Mouse (Mus musculus): ENCODE results near the gene Foxf1.

The Foxf1 gene

DNA sequence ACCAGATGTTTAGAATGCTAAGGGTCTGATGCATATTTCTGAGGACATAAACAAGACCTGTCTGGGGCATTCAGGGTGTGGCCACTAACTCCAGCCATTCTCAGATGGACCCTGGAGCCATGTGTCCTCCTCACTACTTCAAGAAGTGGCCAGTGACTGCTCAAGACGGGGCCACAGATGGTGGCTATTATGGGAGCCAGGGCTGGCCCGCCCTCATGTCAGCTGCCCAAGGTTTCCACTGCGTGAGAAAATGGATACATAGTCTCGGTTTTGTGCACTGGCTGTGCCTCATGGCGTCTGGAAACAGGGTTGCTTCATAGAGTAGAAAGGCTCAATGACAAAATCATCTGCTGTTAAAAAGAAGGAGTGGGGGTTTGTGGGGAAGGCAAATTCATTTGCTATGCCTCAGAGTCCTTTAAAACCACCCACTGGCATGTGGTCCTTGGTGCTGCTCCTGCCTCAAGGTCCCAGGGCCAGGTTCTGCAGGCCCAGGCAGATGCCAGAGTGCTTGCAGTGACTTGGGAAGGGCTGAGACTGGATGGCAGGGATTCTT, 48.9 kb downstream of the Foxf1 start:
- DNase-seq = no peak

DNA sequence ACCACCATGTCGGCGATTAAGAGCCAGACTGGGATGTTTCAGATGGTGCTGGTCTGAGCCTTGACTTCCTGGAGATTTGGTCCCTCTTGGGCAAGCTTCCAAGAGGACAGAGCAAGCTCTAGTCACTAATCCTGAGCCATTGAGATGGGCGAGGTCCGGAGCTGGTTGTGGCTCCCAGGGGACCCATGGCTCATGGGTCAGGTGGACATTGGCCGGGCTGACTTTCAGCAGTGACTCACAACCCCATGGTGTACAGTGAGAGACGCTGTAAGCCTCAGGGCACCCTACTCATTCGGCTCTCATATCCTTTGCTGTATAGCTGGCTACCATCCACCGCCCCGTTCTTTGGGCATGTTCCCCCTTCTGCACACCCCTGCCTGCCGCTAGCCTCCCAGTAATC, 49.9 kb downstream of the Foxf1 start:
- DNase-seq = no peak

DNA sequence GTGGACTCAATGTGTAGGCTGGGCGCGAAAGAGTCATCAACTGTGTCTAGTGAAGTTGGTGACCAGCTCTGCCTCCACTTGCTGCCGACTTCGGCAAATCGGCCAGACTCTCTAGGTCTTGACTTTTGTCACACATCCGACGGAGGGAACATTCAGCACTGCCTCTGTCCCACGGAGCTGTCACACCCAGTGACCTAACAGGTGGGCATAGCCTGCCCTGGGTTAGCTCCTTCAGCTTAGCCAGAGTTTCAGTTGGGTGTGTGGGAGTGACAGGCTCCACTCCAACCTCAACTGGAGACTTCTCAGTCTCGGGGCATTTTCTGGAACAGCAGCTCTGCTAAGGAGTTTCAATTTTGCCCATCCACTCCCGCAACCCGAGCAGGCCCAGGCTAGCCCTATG, 50.3 kb downstream of the Foxf1 start:
- DNase-seq = no peak

DNA sequence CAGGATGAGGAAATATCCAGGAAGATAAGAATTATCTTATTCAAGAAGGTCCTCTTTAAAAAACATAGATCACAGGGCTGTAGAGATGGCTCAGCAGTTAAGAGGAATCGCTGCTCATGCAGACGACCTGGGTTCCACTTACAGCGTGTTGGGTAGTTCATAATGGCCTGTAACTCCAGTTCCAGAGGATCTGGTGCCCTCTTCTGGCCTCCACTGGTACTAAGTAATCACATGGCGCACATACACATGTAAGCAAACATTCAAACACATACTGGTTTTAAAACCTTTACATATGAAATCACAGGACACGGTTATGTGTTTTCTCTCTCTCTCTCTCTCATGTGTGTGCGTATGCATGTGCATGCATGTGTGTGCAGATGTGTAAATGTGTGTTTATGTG, 52.7 kb downstream of the Foxf1 start:
- DNase-seq = no peak

All from cerebellum, adult 8-10 months (tissue).